Mouse (Mus musculus): ENCODE measurements around the gene Galr3. TPM values are rescaled to one million over a fixed set of nuclear protein-coding genes. Genes with fewer than 3 reads are reported as not detected.

Gene Galr3
- not detected in 2 replicates for polyA plus RNA-seq (2015; fragmentation: Nextera tagmentation; extraction: Ambion mirVana)

GRCm38 (mm10) chr15:79041585-79041984, at the start of gene Galr3:
Gene Galr3 (plus strand): TSS chr15:79041885.
- H3K27ac ChIP-seq (replicated peaks) = no peak within 1 kb of the TSS

GRCm38 (mm10) chr15:78992235-78992634, 49.5 kb upstream of the Galr3 start:
- H3K4me2 ChIP-seq (replicated peaks) = no peak overlapping the region
- no peak overlapping the region for H3K9ac ChIP-seq (replicated peaks)
- peaks cover 16% of the 10 kb centered on the region for H3K4me1 ChIP-seq
- WGBS = 92% methylated on average over 7 of the region's 7 CpGs
- H3K27me3 ChIP-seq = no peaks in the 10 kb centered on the region
- no peak overlapping the region for H3K27ac ChIP-seq (replicated peaks)
- no peak for ATAC-seq (replicated peaks)
- peaks cover 50% of the 10 kb centered on the region for H3K36me3 ChIP-seq
- no peaks in the 10 kb centered on the region for H3K9me3 ChIP-seq
- H3K4me3 ChIP-seq = no peak overlapping the region

More at GRCm38 (mm10) chr15:79041585-79041984, at the start of gene Galr3:
- H3K9ac ChIP-seq (replicated peaks) = peak within 1 kb of the TSS; percentile 33
- WGBS = 71% methylated on average over 6 of the region's 6 CpGs
- peaks cover 54% of the 10 kb centered on the region for H3K27me3 ChIP-seq
- 0 out of 2 replicates have a peak, but pooled peaks cover 1% of the 10 kb centered on the region for H3K36me3 ChIP-seq
- peaks cover 20% of the 10 kb centered on the region for H3K4me1 ChIP-seq
- no peak for ATAC-seq (replicated peaks)
- peak within 1 kb of the TSS; percentile 71 for H3K4me2 ChIP-seq (replicated peaks)
- peak within 1 kb of the TSS; percentile 51 for H3K4me3 ChIP-seq
- no peaks in the 10 kb centered on the region for H3K9me3 ChIP-seq

GRCm38 (mm10) chr15:78992925-78993324, 48.8 kb upstream of the Galr3 start:
- ATAC-seq (replicated peaks) = no peak
- Histone ChIP-seq H3K4me3 (no peak overlapping the region), H3K4me2 (replicated peaks) (no peak overlapping the region), H3K9me3 (no peaks in the 10 kb centered on the region), H3K36me3 (peaks cover 50% of the 10 kb centered on the region), H3K9ac (replicated peaks) (no peak overlapping the region), H3K27me3 (no peaks in the 10 kb centered on the region), H3K27ac (replicated peaks) (no peak overlapping the region), H3K4me1 (peaks cover 9% of the 10 kb centered on the region)
- 95% methylated on average over 24 of the region's 24 CpGs for WGBS

DNA sequence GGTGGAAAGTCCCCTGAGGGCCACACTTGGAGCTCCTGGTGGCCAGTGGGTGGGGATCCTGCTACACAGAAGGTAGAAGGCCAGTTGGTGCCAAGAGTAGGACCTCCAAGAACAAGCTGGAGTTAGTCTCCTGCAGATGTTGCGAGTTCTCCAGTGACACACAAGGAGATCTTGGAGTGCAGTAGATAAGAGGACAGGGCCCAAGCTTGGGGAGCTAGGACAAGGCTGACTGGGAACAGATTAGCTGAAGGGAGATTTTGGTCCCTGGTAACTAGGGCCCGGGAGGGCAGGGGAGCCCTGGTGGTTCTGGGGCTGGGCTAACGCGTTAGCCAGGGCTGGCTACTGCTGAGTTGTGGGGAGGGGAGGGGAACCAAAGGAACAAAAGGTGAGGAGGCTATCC, 45.8 kb upstream of the Galr3 start:
- H3K4me3 ChIP-seq = no peak overlapping the region
- H3K36me3 ChIP-seq = peaks cover 53% of the 10 kb centered on the region
- no peak overlapping the region for H3K4me2 ChIP-seq (replicated peaks)
- no peak for ATAC-seq (replicated peaks)
- no peak overlapping the region for H3K9ac ChIP-seq (replicated peaks)
- 97% methylated on average over 4 of the region's 4 CpGs for WGBS
- no peaks in the 10 kb centered on the region for H3K9me3 ChIP-seq
- no peaks in the 10 kb centered on the region for H3K4me1 ChIP-seq
- no peak overlapping the region for H3K27ac ChIP-seq (replicated peaks)
- no peaks in the 10 kb centered on the region for H3K27me3 ChIP-seq

DNA sequence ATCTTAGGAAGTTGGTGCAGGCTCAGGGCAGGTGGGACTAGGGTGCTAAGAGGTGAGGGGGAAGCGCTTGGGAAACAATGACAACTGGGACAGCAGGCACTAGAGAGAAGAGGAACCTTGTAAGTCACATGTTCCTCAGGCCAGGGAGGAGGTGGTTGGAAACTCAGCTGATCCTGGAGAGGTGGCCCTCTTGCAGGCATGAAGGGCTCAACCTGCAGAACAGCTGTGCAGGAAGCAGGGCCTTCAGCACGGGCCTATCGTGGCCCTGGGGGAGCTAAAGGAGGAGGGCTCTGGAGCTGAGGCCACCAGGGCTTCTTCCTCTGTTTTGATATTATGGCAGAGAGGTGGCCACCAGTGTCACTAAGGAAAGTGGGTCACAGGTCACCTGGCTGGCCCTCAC, 45.0 kb upstream of the Galr3 start:
- WGBS = 91% methylated on average over 3 of the region's 3 CpGs
- H3K36me3 ChIP-seq = peaks cover 53% of the 10 kb centered on the region
- no peak for ATAC-seq (replicated peaks)
- no peak overlapping the region for H3K27ac ChIP-seq (replicated peaks)
- H3K4me2 ChIP-seq (replicated peaks) = no peak overlapping the region
- no peak overlapping the region for H3K9ac ChIP-seq (replicated peaks)
- no peak overlapping the region for H3K4me3 ChIP-seq
- no peaks in the 10 kb centered on the region for H3K9me3 ChIP-seq
- H3K27me3 ChIP-seq = no peaks in the 10 kb centered on the region
- no peaks in the 10 kb centered on the region for H3K4me1 ChIP-seq

GRCm38 (mm10) chr15:78998348-78998747, 43.3 kb upstream of the Galr3 start:
- Histone ChIP-seq H3K4me2 (replicated peaks) (no peak overlapping the region), H3K27ac (replicated peaks) (no peak overlapping the region), H3K27me3 (no peaks in the 10 kb centered on the region), H3K4me3 (no peak overlapping the region), H3K9ac (replicated peaks) (no peak overlapping the region), H3K36me3 (peaks cover 52% of the 10 kb centered on the region), H3K9me3 (no peaks in the 10 kb centered on the region), H3K4me1 (no peaks in the 10 kb centered on the region)
- 60% methylated on average over 8 of the region's 8 CpGs for WGBS
- no peak for ATAC-seq (replicated peaks)

DNA sequence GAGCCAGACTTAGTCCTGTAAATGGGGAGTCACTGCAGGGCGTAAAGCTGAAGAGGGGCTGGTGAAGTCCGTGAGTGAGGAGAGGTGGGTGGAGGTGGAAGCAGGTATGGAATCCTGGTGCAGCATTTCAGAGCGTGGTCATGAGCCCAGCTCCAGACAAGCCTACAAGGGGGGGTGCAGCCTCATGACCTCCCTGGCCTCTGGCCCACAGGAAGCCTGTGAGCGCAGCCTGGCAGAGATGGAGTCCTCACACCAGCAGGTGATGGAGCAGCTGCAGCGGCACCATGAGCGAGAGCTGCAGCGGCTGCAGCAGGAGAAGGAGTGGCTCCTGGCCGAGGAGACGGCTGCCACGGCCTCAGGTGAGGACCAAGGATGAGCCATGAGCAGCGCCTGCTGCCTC, 42.1 kb upstream of the Galr3 start:
- Histone ChIP-seq H3K4me3 (no peak overlapping the region), H3K4me2 (replicated peaks) (no peak overlapping the region), H3K4me1 (no peaks in the 10 kb centered on the region), H3K9me3 (no peaks in the 10 kb centered on the region), H3K36me3 (peaks cover 52% of the 10 kb centered on the region), H3K27ac (replicated peaks) (no peak overlapping the region), H3K9ac (replicated peaks) (no peak overlapping the region), H3K27me3 (no peaks in the 10 kb centered on the region)
- WGBS = 89% methylated on average over 11 of the region's 11 CpGs
- ATAC-seq (replicated peaks) = no peak

- no peaks in the 10 kb centered on the region for H3K9me3 ChIP-seq
- no peak for ATAC-seq (replicated peaks)
- no peak overlapping the region for H3K27ac ChIP-seq (replicated peaks)
- WGBS = 84% methylated on average over 7 of the region's 7 CpGs
- H3K36me3 ChIP-seq = peaks cover 50% of the 10 kb centered on the region
- no peaks in the 10 kb centered on the region for H3K4me1 ChIP-seq
- H3K27me3 ChIP-seq = no peaks in the 10 kb centered on the region
- H3K4me3 ChIP-seq = no peak overlapping the region
- H3K9ac ChIP-seq (replicated peaks) = no peak overlapping the region
- no peak overlapping the region for H3K4me2 ChIP-seq (replicated peaks)
Measured at GRCm38 (mm10) chr15:79000357-79000791, 41.3 kb upstream of the Galr3 start.

DNA sequence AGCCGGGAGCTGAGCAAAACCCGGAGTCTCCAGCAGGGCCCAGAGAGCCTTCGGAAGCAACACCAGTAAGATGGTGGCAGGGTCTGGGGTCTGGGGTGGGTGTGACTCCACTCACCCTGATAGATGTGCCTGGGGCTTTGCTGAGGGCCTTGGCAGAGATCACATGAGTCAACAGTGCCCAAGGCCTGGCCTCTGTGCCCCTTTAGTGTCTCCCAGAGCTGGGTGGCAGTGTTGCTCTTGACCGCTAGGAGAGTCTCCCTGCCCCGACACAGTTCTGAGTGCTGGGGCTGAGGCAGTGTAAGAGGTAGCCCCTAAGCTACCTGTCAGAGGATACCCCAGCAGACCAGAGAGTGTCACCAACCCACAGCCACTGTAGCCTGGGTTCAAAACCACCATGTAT, 40.1 kb upstream of the Galr3 start:
- WGBS = 90% methylated on average over 5 of the region's 5 CpGs
- H3K4me3 ChIP-seq = no peak overlapping the region
- H3K36me3 ChIP-seq = peaks cover 55% of the 10 kb centered on the region
- no peak overlapping the region for H3K4me2 ChIP-seq (replicated peaks)
- no peaks in the 10 kb centered on the region for H3K9me3 ChIP-seq
- no peak overlapping the region for H3K9ac ChIP-seq (replicated peaks)
- no peaks in the 10 kb centered on the region for H3K27me3 ChIP-seq
- ATAC-seq (replicated peaks) = no peak
- no peaks in the 10 kb centered on the region for H3K4me1 ChIP-seq
- no peak overlapping the region for H3K27ac ChIP-seq (replicated peaks)

DNA sequence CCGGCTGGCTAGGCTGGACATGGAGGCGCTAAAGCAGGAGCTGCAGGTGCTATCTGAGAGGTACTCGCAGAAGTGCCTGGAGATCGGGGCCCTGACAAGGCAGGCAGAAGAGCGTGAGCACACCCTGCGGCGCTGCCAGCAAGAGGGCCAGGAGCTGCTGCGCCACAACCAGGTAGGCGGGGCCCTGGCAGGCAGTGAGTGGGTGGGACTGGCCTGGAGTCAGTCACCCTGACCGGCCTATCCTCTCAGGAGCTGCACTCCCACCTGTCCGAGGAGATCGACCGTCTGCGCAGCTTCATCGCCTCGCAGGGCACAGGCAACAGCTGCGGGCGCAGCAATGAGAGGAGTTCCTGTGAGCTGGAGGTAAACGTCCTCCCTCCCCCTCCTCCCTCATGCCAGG, 39.6 kb upstream of the Galr3 start:
- H3K36me3 ChIP-seq = peaks cover 55% of the 10 kb centered on the region

GRCm38 (mm10) chr15:79003079-79003478, 38.6 kb upstream of the Galr3 start:
- H3K9ac ChIP-seq (replicated peaks) = no peak overlapping the region
- peaks cover 58% of the 10 kb centered on the region for H3K36me3 ChIP-seq
- no peak overlapping the region for H3K27ac ChIP-seq (replicated peaks)
- ATAC-seq (replicated peaks) = no peak
- H3K4me3 ChIP-seq = no peak overlapping the region
- H3K9me3 ChIP-seq = no peaks in the 10 kb centered on the region
- no peak overlapping the region for H3K4me2 ChIP-seq (replicated peaks)
- WGBS = 94% methylated on average over 3 of the region's 3 CpGs
- H3K4me1 ChIP-seq = no peaks in the 10 kb centered on the region
- H3K27me3 ChIP-seq = no peaks in the 10 kb centered on the region

More for the DNA sequence above, 39.6 kb upstream of the Galr3 start:
- no peak overlapping the region for H3K9ac ChIP-seq (replicated peaks)
- no peak for ATAC-seq (replicated peaks)
- no peak overlapping the region for H3K4me2 ChIP-seq (replicated peaks)
- no peak overlapping the region for H3K27ac ChIP-seq (replicated peaks)
- H3K4me3 ChIP-seq = no peak overlapping the region
- H3K27me3 ChIP-seq = no peaks in the 10 kb centered on the region
- WGBS = 60% methylated on average over 19 of the region's 19 CpGs
- H3K9me3 ChIP-seq = no peaks in the 10 kb centered on the region
- no peaks in the 10 kb centered on the region for H3K4me1 ChIP-seq

DNA sequence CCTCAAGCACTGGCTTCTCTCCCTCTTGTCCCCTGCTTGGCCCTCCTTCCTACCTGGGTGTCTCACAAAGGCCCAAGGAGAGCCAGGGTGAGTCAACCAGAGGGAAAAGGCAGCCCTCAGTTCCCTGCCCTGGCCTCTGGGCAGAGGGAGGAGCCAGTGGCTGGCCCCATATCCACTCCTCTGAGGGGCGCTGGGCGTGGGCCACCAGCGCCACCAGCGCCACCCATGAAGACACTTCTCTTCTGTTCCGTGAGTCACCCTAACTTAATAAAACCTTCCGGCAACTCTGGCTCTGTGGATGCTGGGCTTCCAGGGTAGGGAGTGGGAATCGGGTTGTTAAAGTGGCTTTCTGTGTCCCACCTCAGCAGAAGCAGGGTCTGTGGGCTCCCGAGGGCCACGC, 36.1 kb upstream of the Galr3 start:
- no peak overlapping the region for H3K9ac ChIP-seq (replicated peaks)
- no peak overlapping the region for H3K4me3 ChIP-seq
- no peaks in the 10 kb centered on the region for H3K4me1 ChIP-seq
- no peak for ATAC-seq (replicated peaks)
- no peak overlapping the region for H3K4me2 ChIP-seq (replicated peaks)
- H3K27ac ChIP-seq (replicated peaks) = no peak overlapping the region
- 87% methylated on average over 9 of the region's 9 CpGs for WGBS
- H3K36me3 ChIP-seq = peaks cover 49% of the 10 kb centered on the region
- H3K9me3 ChIP-seq = no peaks in the 10 kb centered on the region
- H3K27me3 ChIP-seq = no peaks in the 10 kb centered on the region

DNA sequence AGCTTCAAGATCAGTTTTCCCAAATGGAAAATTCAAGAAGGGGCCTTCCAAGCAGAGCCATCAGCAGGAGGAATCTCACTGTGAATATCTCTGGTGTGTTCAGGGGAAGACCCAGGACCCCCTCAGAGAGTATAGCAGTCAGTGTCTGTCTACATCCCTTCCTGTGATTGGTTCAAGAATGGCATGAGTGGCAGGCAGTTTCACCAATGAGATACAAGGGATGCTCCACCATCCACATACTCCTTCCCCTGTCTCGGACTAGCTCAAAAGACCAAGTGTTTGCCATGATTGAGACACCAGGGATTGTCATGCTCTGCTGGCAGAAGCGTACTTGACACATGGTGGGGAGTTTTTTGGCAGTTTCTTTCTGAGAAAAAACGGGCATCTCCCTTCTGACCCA, 35.0 kb upstream of the Galr3 start:
- WGBS = 77% methylated on average over 3 of the region's 3 CpGs
- no peak for ATAC-seq (replicated peaks)
- H3K36me3 ChIP-seq = peaks cover 42% of the 10 kb centered on the region

More for the DNA sequence above, 35.0 kb upstream of the Galr3 start:
- no peaks in the 10 kb centered on the region for H3K27me3 ChIP-seq
- H3K4me2 ChIP-seq (replicated peaks) = no peak overlapping the region
- H3K4me3 ChIP-seq = no peak overlapping the region
- H3K9me3 ChIP-seq = no peaks in the 10 kb centered on the region
- no peak overlapping the region for H3K27ac ChIP-seq (replicated peaks)
- no peak overlapping the region for H3K9ac ChIP-seq (replicated peaks)
- H3K4me1 ChIP-seq = no peaks in the 10 kb centered on the region
